Mouse (Mus musculus) WW6 (cell line): Measurements from ENCODE around the gene 2300002M23Rik.
A peak's percentile ranks its signal among the peaks of the same experiment; 100 is the strongest.

Experiments used
- DNase-seq: peaks from one replicate; pipeline ENCODE4 v3.0.0-alpha.2; 2013; ENCODE audit warnings: low read depth, low spot score

The 2300002M23Rik gene

DNA sequence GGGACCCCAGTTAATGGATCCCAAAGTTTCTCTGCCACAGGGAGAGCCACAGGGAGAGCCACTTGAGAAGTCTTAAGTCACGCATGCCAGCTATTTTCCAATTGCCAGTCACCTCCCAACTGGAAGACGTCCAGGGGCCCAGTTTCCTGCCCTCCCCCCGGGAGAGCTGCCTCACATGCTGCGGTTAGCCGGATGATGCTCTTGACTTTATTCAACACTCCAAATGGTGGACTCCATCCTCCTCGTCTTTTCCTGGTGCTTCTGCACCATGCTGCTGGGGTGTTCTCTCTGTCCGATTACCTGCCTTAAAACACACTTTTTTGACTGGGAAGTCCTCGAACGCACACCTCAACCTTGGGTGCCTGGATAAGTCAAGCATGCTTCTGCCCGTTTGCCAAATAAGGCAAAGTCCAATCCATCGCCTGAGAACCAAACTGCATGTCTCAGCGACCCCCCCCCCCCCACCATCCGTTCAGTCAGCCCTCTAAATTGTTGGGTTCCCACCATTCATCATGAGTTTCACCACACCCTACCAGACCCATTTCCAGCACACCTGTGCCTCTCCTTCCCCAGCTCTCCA, 11.0 kb upstream of the 2300002M23Rik start:
- DNase-seq, result no peak

DNA sequence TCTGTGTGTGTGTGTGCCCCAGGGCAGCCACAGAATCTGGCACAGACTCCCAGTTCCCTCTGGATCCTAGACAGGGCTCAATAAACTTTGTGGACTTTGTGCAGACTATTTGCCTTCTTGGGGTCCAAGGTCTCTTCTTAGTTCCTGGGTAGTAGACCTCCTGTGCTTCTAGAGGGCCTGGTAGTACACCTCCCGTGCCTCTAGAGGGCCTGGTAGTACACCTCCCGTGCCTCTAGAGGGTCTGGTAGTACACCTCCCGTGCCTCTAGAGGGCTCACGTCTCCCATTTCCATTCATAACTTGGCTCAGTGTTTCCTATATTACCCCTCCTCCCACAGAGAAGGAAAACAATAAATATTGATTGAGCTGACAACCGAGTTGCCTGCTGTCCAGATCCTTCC, 10.4 kb upstream of the 2300002M23Rik start:
- DNase-seq, result no peak

DNA sequence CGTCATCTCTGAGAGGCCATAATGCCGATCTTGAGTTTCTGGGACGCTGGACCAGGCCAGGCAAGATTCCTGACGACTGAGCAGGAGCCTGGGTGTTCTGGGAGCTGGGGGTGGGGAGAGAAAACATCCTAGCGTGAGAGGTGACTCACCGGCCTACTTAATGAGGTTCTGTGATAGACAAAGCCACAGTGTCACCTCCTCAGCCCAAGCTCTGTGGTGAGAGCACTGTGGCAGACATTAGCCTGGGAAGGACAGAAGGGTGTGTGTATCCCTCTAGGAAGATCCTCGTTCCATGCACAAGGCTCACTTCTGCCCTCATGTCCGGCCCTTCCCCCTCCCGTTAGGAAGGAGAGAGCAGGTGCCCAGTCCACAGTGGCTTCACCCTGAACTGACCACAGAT, 9.9 kb upstream of the 2300002M23Rik start:
- DNase-seq, result no peak

DNA sequence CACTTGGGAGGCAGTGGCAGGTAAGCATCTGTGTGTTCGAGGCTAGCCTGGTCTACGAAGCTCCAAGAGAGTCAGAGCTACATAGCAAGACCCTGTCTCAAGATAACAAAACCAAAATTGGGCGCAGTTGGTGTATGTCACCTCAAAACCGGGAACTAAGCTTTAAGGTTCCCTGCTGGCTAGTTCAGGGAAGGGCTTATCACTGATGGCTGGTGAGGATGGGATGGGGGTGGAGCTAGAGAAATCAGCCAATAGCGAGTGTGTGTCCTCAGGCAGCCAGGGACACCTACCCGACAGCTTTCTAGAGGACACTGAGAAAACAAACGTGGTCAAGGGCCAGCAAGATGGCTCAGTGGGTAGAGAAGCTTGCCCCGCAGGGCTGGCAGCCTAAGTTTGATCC, 9.0 kb upstream of the 2300002M23Rik start:
- DNase-seq, result no peak

DNA sequence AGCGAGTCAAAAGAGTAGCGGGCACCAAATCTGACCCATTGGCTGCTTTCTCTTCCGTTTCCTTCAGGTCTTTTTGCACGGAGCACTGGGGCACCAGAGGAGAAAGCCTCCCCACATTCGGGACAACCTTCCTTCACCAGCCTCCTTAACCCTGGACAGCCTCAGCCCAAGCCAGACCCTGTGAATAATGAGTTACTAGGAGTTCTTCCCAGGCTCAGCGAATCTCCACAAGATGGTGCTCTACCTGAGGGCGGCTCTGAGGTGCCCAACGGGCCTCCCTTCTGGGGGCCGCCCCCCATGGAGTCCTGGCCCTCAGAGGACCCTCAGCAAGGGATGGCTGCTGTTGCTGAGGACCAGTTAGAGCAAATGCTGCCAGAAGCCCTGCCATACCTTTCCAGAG, 517 bp downstream of the 2300002M23Rik start:
- DNase-seq, result no peak

DNA sequence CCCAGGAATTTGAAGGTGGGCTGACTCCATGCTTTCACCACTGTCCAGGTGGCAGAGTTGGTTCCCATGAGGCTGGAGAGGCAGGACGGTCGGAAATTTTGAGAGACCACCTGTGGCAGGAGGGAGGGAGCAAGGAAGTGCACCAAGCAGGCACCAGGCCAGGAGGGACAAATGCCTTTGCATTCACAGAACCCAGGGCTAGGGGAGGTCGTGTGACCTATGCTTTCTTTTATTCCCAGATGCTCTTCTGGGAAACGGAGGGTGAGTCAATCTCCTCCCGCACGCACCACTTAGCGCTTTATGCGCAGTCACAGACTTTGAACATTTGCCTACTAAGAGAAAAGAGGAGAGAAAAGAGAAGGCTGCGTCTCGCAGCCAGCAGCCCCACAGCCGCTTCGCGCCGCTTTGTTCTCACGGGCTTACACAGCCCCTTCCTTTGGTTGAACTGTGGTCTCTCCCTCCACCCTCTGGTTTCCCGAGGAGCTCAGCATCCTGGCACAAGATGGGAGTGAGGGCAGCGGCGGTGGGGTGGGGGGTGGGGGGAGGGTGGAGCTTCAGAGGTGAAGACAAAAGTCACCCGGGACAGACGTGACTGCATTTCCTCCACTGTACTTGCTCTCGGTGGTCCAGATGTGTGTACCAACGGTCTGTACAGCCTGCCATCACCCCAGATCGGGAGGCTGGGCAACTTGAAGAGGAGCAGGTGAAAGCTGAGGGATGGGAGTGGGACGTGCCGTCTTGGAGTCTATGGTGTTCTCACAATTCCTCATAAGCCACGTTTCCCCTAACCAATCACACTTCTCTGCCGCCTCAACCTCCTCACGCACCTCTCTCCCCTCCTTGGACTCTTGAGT, 2.1 kb downstream of the 2300002M23Rik start:
- no peak for DNase-seq

DNA sequence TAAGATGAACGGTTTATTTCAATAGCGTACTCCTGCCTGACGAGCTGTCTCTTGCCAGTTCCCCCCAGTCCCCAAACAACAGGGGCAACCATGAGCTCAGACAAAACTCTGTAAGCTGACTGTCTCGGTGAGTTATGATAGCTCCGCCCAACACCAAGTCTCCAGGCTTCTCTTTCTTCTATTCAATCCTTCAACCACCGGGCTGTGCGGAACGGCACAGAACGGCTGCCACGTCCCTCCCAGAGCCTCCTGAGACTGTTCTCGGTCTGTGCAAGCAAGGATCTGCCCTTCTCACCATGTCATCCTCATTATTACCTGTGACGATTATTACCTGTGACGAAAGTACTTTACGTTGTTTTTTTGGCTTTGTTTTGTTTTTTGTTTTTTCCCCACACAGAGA, 3.6 kb downstream of the 2300002M23Rik start:
- DNase-seq, result no peak

DNA sequence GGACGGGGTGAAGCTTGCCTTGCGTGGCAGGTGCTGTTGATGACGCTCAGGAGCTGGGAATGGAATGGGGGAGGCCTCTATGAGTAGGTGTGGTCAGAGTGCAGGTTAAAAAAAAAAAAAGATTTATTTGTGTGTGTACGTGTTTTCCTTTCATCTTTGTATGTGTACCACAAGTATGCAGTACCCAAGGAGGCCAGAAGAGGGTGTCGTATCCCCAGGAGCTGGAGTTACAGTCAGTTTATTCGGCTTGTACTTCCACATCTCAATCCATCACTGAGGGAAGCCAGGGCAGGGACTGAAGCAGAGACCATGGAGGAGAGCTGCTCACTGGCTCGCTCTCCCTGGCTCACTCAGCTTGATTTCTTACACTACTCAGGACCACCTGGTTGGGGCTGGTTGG, 4.2 kb downstream of the 2300002M23Rik start:
- no peak for DNase-seq

DNA sequence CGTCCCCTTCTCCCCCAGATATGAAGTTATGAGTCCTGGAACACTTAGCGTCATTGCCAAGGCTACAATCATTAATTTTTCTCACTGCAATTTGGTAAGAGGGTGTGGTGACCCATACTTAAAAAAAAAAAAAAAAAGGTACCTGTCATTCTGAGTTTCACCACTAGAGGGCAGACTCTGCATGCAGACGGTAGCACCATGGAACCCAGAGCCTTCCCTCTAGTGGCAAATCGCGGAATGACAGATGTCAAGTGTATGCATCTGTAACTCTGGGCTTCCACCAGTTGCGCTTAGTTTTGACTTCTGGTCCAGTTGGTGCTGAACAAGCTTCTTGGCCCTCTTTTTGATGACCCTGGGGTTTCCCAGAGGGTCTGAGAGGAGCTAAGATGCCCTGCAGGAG, 11.0 kb downstream of the 2300002M23Rik start:
- DNase-seq, result peak; percentile 79

DNA sequence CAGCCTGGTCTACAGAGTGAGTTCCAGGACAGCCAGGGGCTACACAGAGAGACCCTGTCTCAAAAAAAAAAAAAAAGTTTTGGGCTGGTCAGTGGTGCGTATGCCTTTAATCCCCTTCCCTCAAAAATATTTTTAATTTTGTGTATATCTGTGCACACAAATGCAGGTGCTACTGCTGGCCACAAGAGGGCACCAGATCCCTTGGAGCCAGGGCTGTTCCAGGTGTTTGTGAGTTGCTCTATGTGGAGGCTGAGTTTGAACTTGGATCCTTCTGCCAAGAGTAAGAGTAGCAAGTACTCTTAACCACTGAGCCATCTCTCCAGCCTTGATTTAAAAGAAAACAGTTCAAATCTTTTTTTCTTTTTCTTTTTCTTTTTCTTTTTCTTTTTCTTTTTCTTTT, 15.7 kb downstream of the 2300002M23Rik start:
- DNase-seq, result no peak

DNA sequence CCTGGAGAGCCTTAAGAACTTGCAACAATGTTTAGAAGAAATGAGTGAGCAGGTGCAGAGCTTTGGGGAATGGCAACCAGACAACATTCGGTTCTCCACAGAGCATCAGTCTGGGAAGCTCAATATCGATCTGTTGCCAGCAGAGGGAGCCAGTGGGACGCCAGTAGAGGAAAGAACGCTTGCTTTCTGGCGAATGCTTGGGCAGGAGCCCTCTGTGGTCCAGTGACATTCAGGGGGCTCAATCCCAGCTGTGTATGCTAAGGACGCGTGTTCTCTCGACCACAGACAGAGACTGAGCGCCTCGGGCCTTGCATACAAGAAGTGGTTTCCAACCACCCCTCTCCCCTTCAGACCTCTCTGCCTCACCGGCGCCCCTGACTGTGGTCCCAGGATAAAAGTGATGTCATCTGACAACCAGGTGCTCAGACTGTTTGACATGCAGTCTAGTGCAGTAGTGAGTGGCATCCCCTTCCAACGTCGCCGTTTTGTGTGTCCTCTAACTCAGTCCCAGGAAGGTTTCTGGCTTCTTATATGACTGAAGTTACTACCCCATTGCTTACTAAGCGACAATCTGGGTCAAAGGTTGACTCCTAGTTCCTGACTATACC, 17.2 kb downstream of the 2300002M23Rik start:
- peak; percentile 70 for DNase-seq

DNA sequence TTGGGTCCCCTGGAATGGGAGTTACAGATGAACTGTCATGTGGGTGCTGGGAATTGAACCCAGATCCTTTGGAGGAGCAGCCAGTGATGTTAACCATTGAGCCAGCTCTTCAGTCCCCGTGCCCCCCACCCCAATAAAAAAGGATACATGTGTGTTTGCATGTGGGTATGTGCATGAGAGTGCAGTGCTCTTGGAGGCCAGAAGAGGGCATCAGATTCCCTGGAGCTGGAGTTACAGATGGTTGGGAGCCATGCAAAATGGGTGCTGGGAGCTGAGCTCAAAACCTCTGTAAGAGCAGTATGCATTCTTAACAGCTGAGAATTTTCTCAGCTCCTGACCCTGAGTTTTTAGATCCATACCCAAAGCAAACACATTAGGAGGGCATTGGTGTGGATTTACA, 20.0 kb downstream of the 2300002M23Rik start:
- DNase-seq, result no peak

DNA sequence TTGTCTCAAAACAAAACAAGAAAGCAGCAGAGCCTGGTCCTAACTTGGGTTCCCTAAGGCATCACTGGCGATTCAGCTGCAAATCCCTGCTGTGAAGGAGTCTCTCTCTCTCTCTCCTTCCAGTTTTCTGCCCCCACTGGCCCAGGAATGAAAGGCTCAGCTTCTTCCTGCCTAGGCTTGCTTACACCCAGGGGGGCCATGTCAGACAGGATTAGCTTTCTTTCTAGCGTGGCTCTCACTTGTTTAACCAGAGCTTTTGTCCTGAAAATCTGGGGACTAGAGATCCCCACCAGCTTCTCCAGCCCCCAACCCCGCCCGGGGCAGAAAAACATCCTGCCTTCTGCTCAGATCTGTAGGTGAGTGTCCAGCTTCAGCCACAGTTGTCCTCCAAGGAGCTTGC, 21.1 kb downstream of the 2300002M23Rik start:
- no peak for DNase-seq

DNA sequence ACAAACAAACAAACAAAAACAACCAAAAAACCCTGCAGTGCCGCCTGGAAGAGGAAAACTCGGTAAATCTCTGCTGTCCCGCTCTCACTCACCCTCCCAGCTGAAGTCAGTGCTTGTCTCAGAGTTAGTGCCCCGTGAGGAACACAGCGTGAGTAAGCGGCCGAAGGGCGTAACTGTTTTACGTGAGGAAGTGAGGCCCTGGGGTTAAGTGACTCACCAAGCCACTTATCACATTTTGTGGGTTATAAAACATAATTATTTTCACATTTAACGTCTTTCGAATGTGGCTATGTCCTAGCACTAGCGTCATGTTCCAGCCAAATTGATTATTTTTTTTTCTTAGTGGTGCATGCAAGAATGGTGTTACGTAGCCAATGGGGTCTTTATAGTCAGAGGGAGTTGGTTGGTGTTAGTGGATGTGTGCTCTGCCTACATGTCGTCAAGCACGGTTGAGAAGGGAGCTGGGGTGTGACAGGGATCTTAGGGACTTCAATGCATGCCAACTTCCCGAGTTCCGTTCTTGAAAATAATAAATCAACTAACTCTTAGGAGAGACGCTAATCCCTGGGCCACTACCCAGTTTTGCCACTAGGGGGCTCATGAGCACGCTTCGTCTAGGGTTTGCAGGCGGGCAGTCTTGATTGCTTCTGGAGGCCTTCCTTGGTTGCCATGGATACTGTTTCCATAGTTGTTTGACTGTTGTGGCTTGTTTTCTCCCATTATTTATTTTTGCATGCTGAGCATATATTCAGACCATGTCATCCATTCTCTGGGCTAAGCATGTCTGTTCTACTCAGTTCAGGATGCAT, 23.4 kb downstream of the 2300002M23Rik start:
- no peak for DNase-seq

DNA sequence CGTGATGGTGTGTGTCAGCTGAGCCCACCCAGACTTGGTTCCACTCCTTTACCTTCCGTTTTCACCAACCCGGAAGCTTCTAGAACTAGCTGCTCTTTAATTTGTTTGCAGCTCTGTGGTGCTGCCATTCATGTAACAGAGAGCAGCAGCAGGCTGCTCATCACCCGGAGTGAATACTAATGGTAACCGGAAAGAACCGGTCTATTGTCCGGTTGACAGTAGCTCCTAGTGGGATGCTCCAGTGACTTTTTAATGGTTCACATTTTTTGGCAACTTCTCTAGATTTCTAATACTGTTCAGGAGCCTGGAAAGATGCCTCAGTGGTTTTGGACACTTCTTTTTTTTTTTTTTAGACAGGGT, 23.9 kb downstream of the 2300002M23Rik start:
- DNase-seq, result no peak

DNA sequence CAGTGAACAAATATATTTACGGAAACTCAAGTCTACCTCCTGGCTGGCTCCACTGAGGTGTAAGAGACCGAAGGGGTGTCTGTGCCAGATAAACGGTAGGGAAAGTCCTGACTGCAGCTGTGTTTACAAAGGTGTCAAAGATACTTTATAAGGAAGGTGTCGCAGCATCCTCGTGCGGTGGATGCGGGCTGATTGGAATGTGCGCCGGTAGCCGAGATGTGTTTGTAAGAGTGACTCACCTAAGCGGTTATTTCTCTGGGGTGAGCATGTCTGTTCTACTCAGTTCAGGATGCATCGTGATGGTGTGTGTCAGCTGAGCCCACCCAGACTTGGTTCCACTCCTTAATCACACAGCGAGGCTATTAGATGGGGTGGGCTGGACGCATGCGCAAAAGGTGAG, 24.5 kb downstream of the 2300002M23Rik start:
- no peak for DNase-seq

DNA sequence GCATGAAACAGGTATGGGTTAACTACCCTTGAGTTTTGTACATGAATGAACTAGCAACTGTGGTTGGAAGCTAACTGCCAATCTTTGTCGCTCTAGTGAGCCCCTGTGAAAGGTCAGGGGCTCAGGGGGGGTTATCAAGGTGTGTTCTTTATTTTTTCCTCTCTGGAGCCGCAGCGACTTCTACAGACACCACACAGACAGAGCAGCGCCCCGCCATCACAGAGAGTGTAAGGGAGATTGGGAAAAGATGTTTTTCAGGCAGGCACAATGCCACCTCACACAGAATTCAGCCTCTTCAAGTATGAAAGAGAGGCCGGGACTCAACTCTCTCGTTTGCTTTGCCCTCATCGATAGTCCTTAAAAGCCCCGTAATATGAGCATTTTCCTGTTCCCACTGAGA, 24.9 kb downstream of the 2300002M23Rik start:
- no peak for DNase-seq

DNA sequence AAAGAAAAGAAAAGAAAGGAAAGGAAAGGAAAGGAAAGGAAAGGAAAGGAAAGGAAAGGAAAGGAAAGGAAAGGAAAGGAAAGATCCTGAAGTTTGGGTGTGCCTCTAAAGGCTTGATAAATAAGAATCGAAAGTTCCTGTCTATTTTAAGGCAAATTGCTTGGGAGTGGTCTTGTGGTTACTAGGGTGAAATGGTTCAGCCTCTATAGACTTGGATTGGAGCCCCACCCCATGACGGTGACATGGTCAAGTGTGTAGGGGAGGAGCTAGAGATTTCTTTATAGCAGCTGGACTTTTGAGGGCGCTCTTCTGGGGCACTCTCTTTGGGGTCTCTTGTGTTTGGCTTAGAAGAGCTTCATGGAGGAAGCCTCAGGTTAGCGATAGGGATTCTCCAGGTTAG, 26.5 kb downstream of the 2300002M23Rik start:
- no peak for DNase-seq

DNA sequence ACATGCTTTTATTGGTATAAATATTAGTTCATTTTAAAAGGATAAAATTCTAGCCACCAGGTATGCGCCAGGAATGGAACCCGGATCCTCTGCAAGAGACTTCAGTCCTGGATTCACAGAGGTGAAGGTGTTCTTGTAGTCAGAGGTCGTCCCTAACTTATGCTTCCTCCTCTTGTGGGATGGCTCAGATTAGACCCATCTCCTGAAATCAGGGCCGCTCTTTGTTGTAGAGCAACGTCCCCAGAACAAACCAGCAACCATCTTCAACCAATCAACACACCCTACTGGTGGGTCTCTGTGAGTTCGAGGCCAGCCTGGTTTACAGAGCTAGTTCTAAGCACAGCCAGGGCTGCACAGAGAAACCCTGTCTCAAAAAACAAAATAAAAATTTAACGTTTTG, 27.2 kb downstream of the 2300002M23Rik start:
- DNase-seq, result no peak

DNA sequence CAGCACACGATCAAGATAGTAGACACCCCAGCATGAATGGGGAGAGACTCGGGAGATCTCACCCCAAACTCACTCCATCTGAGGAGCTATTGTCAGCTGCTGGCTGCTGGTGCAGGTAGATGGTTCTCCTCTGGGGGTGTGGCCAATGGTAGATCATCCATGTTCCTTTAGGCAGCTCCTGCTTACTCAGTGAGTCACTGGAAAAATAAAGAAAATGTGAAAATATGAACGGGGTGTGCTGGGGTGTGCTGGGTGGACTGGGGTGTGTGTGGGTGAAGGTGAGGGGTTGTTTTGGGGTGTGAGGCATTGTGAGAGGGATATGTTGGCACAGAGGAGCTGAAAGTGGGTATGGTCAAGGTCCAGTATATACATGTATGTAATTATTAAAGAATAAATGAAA, 30.1 kb downstream of the 2300002M23Rik start:
- DNase-seq, result no peak

DNA sequence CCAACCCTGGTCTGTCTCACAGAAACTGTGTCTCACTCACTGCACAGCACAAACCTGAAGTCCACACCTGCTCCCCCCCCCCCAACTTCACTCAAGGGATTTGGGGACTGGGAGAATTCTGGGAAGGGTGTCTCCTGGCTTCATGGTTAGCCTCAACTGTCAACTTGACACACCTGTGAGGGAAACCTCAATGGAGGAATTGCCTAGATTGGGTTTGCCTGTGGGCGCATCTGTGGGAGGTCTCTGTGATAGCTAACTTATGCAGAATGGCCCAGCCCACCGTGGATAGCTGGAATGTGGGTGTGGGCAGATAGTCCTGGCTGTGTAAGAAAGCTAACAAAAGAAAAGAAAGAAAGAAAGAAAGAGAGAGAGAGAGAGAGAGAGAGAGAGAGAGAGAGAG, 34.0 kb downstream of the 2300002M23Rik start, which contains the start of gene Sfta2:
TSS of gene Sfta2 (plus strand) at position 301 of the 400 bp plus-strand sequence.
- DNase-seq, result no peak

DNA sequence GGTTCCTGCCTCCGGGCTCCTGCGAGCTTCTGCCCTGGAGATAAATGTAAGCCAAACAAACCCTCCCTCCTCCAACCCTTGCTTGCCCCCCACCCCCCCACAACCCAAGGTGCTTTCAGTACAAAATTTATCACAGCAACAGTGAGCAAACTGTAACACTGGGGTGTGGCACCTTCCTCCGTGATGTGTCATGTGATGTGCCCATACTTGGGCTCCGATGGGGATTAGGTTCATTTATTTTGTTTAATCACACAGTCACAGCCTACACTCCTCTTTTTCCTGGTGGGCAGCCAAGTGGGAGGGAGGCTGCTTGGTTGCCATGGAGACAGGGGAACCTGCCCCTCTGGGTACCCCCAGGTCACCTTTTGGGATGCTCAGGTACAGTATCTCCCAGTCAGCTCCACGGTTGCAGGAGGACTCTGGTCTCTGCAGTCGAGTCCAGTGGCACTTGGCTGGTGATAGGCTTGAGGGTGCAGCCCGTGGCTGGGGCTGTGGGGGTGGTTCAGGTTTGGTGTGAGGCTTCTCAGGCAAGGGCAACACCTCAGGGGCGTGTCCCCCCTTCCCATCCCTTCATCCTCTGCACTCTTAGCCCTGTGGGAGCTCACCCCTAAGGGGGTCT, 34.6 kb downstream of the 2300002M23Rik start:
- no peak for DNase-seq
